Mouse (Mus musculus) kidney, adult 9 months (tissue): ENCODE results near the gene H2afz.
A peak's percentile ranks its signal among the peaks of the same experiment; 100 is the strongest.
"Not testable (repeated sequence)": the region's sequence is repeated elsewhere in the genome, so short reads cannot be mapped to it uniquely, and the experiment has no call there.

ENCODE experiments used
- DNase-seq: peaks from one replicate; pipeline ENCODE4 v3.0.0; 2022

Gene H2afz

GRCm38 (mm10) chr3:137863330-137864123 is 760 bp upstream of the H2afz start:
- no peak for DNase-seq

- peak; percentile 86 for DNase-seq
Observed at GRCm38 (mm10) chr3:137864988-137865982, 998 bp downstream of the H2afz start.

GRCm38 (mm10) chr3:137867133-137867436 is 2.8 kb downstream of the H2afz start:
- no peak for DNase-seq

GRCm38 (mm10) chr3:137867437-137868093 is 3.3 kb downstream of the H2afz start, which contains the start of gene Dnajb14:
Gene Dnajb14 (plus strand): TSS chr3:137867675.
- peak; percentile 60 for DNase-seq

- no peak for DNase-seq
Observed at GRCm38 (mm10) chr3:137868094-137868913, 4.0 kb downstream of the H2afz start.

GRCm38 (mm10) chr3:137869395-137869794 is 5.1 kb downstream of the H2afz start:
- no peak for DNase-seq

- DNase-seq, result no peak
Observed at GRCm38 (mm10) chr3:137879313-137879712, 15.0 kb downstream of the H2afz start.

GRCm38 (mm10) chr3:137880109-137880748 is 15.9 kb downstream of the H2afz start:
- DNase-seq, result no peak

GRCm38 (mm10) chr3:137881093-137881492 is 16.8 kb downstream of the H2afz start:
- no peak for DNase-seq

- DNase-seq, result no peak
Observed at GRCm38 (mm10) chr3:137887961-137888360, 23.7 kb downstream of the H2afz start.

GRCm38 (mm10) chr3:137891089-137891488 is 26.8 kb downstream of the H2afz start:
- DNase-seq, result no peak

- no peak for DNase-seq
Observed at GRCm38 (mm10) chr3:137892118-137892517, 27.8 kb downstream of the H2afz start.

GRCm38 (mm10) chr3:137893789-137894188 is 29.5 kb downstream of the H2afz start:
- DNase-seq, result no peak

- DNase-seq, result peak; percentile 19
Observed at GRCm38 (mm10) chr3:137895196-137895595, 30.9 kb downstream of the H2afz start.

GRCm38 (mm10) chr3:137896386-137896785 is 32.1 kb downstream of the H2afz start:
- no peak for DNase-seq

- no peak for DNase-seq
Observed at GRCm38 (mm10) chr3:137896867-137897266, 32.6 kb downstream of the H2afz start.

GRCm38 (mm10) chr3:137897685-137898084 is 33.4 kb downstream of the H2afz start:
- no peak for DNase-seq

GRCm38 (mm10) chr3:137900149-137900548 is 35.9 kb downstream of the H2afz start:
- no peak for DNase-seq

GRCm38 (mm10) chr3:137913093-137913492 is 48.8 kb downstream of the H2afz start:
- no peak for DNase-seq

- DNase-seq, result not testable (repeated sequence)
Observed at GRCm38 (mm10) chr3:137914567-137914966, 50.3 kb downstream of the H2afz start.
